Mouse (Mus musculus): ENCODE measurements around the gene Zfp184.
"Not testable (repeated sequence)": the region's sequence is repeated elsewhere in the genome, so short reads cannot be mapped to it uniquely, and the experiment has no call there.

Gene Zfp184

DNA sequence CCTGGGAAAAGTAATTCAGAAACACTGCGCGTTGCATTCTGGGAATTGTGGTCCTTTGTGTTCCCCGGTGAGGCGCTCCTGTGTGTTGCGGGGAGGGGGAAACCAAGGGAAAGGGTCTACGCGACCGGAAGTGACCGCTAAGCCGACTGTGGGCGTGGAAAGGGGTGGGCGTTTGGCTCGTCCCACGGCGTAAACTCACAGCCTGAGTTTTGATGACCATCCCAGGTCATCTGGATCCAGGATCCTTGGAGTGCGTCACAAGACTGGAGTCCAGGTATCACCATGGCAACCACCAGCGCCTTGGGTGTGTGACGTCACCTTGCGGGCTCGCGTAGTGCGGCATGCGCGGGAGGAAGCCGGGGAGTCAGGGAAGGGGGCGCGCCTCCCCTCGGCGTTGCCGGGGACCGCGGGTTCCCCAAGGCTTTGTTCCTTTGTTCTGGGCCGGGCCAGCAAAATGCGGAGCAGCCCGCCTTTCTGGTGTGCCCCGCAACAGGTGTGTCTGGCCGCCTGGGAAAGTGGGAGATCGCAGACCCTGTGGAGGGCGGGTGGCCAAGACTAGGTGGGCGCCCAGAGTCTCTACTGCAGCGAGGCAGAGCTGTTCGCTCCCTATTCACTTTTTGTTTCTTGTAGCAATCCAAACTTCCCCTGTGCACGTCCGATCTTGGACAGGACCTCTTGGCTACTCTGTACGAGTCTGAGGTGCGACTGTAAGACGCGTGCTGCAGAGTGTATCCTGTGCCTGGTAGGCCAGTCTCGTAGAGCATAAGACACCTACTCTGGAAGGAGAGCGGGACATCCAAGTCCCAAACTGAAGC, at the start of gene Zfp184:
Zfp184 (plus strand) TSS at position 169 of the 815 bp plus-strand sequence.
- peak; percentile 91 for DNase-seq

DNA sequence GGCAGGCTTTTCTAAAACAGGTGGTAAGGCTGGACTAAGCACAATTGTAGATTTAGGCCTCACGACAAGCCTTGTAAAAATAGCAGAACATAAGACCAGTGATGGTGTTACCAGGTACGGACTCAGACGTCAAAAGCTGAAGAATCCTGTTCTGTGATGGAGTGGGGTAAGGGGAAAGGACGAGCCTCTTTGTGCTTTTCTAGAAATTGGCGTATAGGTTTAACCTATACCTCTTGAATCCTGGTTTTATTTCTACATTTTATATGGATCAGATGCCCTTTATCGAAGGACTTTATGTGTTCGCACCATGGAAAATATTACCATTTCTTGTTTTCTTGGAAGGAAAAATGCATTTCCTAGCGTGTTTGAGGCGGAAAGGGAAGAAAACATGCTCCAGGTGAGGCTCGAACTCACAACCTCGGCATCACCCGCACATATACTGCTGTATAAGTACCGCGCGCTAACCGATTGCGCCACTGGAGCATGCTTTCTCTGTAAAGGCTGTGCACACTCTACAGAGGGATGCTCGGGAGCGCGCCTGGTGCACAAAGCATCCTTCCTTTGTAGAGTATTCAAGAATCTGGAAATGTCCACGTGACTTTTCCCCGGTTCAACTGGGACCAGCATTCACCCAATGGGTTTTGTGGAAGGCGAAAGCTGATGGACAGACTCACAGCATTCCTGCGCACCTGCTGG, 48.2 kb upstream of the Zfp184 start:
- DNase-seq = peak; percentile 16

DNA sequence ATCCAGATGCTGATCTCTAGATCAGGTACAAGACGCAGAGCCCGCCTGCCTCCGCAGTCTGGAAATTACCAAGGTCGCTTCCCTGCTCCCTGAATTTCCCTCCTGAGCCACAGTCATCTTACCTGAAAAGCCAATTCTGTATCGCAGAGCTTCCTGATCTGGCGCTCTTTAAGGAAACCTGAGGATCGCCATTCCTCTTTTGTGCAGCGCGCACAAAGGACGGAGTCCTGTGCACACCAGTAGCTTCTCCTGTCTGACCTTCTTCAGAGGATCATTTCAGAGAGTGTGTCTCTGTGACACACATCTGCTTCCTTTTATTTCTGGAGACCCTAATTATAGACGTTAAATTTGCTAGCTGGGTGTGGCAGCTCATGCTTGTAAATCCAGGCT, 47.7 kb upstream of the Zfp184 start:
- DNase-seq = no peak

- DNase-seq = not testable (repeated sequence)
These were observed 43.9 kb upstream of the Zfp184 start for GRCm38 (mm10) chr13:21900870-21901565.

- DNase-seq = no peak
These were observed 41.4 kb upstream of the Zfp184 start for GRCm38 (mm10) chr13:21903500-21903899.

DNA sequence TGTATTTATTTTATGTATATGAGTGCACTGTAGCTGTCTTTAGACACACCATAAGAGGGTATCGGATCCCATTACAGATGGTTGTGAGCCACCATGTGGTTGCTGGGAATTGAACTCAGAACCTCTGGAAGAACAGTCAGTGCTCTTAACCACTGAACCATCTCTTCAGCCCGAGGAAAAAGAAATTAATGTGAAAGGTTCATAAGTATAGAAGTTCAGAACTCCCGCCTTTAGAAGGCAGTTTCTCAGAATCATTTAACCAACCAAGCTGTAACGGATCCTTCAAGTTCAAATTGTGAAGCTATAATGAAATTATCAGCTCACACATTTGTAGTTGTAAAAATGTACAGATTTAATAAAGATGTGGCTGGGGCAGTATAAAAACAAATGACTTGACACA, 40.8 kb upstream of the Zfp184 start:
- not testable (repeated sequence) for DNase-seq

- no peak for DNase-seq
These were observed 38.6 kb upstream of the Zfp184 start for GRCm38 (mm10) chr13:21906301-21906700.

- DNase-seq = no peak
These were observed 37.7 kb upstream of the Zfp184 start for GRCm38 (mm10) chr13:21906946-21907806.

GRCm38 (mm10) chr13:21907807-21908155, 37.1 kb upstream of the Zfp184 start:
- DNase-seq = not testable (repeated sequence)

- DNase-seq = no peak
These were observed 34.2 kb upstream of the Zfp184 start for GRCm38 (mm10) chr13:21910735-21911134.

- no peak for DNase-seq
These were observed 33.7 kb upstream of the Zfp184 start for GRCm38 (mm10) chr13:21911147-21911546.

DNA sequence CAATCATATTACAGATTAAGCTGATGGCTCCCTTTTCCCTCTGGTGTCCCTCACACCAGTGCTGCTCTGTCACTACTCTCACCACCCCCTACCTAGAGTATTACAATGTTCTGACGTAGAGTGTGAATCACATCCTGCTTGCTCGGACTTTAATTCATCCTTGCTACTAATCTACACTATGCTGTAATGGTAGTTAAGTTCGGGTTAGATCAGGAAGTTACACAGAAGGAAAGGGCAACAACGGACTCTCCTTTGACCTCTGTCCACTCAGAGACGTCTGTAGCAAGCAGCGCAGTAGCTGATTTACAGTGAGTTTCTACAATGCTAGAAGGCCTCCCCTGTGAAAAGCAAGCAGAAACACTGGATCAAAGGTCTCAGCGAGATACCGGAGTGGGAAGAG, 31.0 kb upstream of the Zfp184 start:
- DNase-seq = no peak

DNA sequence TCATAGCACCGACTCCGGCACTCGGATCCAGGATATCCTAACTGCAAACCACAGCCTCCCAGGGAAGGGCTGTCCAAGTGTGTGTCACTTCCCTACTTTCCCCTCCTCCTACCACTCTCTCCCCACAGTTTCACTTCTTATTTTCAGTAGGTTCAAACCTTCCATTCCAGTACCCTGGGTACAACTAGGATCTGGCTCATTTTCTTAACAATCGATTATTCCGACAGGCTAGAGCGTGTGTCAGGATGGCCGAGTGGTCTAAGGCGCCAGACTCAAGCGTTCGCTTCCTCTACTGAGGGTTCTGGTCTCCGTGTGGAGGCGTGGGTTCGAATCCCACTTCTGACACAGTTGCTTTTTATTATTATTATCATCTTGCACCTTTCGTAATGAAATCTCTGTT, 30.3 kb upstream of the Zfp184 start:
- DNase-seq = no peak

GRCm38 (mm10) chr13:21915487-21915886, 29.4 kb upstream of the Zfp184 start:
- no peak for DNase-seq

DNA sequence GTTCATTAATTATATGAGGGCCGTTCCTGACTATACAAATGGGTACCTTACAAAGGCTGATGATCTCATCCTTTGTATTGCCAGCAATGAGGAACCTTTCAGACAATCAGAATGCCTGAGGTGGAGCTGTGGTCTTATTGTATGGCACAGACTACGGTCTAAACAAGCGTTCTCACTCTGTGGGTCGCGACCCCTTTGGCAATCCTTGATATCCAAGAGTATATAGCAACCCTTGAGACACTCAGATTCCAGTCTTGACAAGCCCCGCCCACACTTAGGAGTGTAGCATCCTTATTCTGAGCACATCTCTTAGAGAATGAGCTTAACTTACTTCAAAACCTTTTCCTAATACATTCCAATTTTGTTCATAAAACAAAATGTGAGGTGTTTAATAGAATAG, 28.8 kb upstream of the Zfp184 start:
- no peak for DNase-seq

GRCm38 (mm10) chr13:21917040-21917439, 27.9 kb upstream of the Zfp184 start:
- DNase-seq = no peak

DNA sequence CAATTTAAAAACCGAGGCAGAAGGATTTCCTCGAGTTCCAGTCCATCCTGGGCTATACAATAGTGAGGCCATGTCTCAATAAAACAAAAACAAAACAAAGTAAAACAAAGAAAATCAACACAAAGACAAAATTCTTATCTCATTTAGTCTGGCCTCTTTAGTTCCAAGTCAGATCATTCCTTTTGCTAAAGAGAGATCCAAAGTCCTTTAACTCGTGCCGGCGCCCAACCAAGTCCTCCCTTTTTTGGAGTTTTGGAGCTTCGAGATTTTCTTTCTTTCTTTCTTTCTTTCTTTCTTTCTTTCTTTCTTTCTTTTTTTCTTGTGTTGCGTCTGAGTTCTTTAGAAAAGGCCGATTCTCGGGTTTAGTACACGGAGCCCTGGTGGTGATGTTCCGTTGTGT, 27.4 kb upstream of the Zfp184 start:
- no peak for DNase-seq

- no peak for DNase-seq
These were observed 26.9 kb upstream of the Zfp184 start for GRCm38 (mm10) chr13:21917992-21918391.

DNA sequence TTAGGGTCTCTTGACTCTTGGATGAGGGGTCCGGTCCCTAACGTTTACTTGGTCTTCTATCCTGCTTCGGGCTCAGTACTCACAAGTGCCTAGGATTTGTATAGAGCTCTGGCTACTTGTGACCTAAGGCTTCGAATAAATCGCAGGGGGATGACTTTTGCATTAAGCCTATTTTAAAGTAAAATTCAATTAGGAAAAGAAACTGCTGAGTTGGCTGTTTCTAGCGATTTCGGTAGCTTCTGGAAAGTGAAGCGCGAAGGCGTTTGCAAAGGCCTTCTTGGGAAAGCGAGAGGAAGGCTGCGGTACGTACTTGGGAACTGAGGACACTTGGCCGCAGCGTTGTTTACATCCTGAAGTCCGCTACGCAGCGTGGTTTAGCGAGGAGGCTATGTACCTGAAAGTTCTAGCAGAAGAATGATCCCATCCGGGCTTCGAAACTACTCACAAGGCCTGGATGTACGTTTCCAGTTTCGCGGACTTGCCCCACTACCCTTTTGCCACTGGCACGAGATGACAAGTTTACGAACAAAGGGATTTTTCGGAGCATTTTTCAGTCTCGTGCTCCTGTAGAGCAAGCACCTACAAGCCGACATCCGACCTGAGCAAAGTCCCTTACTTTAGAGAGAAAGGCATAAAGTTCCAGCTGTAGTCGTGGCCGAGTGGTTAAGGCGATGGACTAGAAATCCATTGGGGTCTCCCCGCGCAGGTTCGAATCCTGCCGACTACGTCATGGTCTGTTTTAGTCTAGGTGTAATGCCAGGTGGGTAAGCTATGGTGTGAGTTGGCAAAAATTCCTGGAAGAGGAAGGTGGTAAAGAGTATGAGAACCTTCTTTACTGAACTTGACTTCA, 26.1 kb upstream of the Zfp184 start:
- no peak for DNase-seq

GRCm38 (mm10) chr13:21919836-21920431, 25.0 kb upstream of the Zfp184 start:
- no peak for DNase-seq

GRCm38 (mm10) chr13:21920681-21921233, 24.1 kb upstream of the Zfp184 start:
- no peak for DNase-seq

Data from cerebellum, adult 11-12 months (tissue).